Mouse (Mus musculus): Measurements from ENCODE around the gene Gm20390. TPM values are rescaled to one million over a fixed set of nuclear protein-coding genes. Genes with fewer than 3 reads are reported as not detected.

Gene Gm20390
- total RNA-seq, 2 experiments from 2014 or later, result 108 to 113 TPM

Other genes starting within 250 kb of the Gm20390 start
- 10 to 100 TPM; 23.7 to 24.1 TPM for gene Utp18, start 82.5 kb downstream of the Gm20390 start, total RNA-seq (2021)
- 10 to 100 TPM; 28.9 to 32.6 TPM for gene Mbtd1, start 82.4 kb downstream of the Gm20390 start, total RNA-seq (2021)
- 10 to 100 TPM; 76.6 to 90.3 TPM for gene Nme2, start 12.0 kb downstream of the Gm20390 start, total RNA-seq (2021)
- 10 to 100 TPM; 65.8 to 73.3 TPM for gene Nme1, start 228 bp upstream of the Gm20390 start, total RNA-seq (2021)
- 100 to 1,000 TPM; 212 to 219 TPM for gene Spag9, start 27.8 kb upstream of the Gm20390 start, total RNA-seq (2021)
- 10 to 100 TPM; 46.3 to 48.6 TPM for gene Tob1, start 243.2 kb upstream of the Gm20390 start, total RNA-seq (2021)